Mouse (Mus musculus) E14TG2a.4 (cell line): ENCODE results near the gene C130079G13Rik.
"Not testable (repeated sequence)": the region's sequence is repeated elsewhere in the genome, so short reads cannot be mapped to it uniquely, and the experiment has no call there.

Source experiments
- H3K27me3 ChIP-seq: 2 replicates; pipeline ENCODE4 v1.6.1; 2014; ENCODE audit warnings: low read length, control low read depth; ENCODE audit not compliant: insufficient read depth
- H3K36me3 ChIP-seq: 2 replicates; pipeline ENCODE4 v1.6.1; 2014; ENCODE audit warnings: low read length, control low read depth; ENCODE audit not compliant: insufficient read depth
- H3K4me1 ChIP-seq: replicated peaks from 2 replicates; pipeline ENCODE4 v1.6.1; 2014; ENCODE audit warnings: low read depth, low read length, control low read depth
- H3K4me3 ChIP-seq: replicated peaks from 2 replicates; pipeline ENCODE4 v1.5.1; 2014; ENCODE audit warnings: mild to moderate bottlenecking, low read length
- H3K9me3 ChIP-seq: 2 replicates; pipeline ENCODE4 v1.6.1; 2014; ENCODE audit warnings: low read length, control low read depth
- CTCF ChIP-seq: conservative IDR thresholded peaks from 2 replicates; pipeline ENCODE4 v1.5.1; 2014; ENCODE audit warnings: low read length
- NANOG ChIP-seq: IDR thresholded peaks from 2 replicates; pipeline ENCODE4 v1.6.1; 2014; ENCODE audit warnings: borderline replicate concordance, low read length, mixed read lengths
- POU5F1 ChIP-seq: IDR thresholded peaks from 2 replicates; pipeline ENCODE4 v1.6.1; 2014; ENCODE audit warnings: low read length, borderline replicate concordance

C130079G13Rik gene

GRCm38 (mm10) chr3:59924914-59925313, at the start of gene C130079G13Rik:
C130079G13Rik (plus strand) TSS chr3:59925214.
- TF ChIP-seq CTCF (no peak), POU5F1 (no peak), NANOG (no peak)

DNA sequence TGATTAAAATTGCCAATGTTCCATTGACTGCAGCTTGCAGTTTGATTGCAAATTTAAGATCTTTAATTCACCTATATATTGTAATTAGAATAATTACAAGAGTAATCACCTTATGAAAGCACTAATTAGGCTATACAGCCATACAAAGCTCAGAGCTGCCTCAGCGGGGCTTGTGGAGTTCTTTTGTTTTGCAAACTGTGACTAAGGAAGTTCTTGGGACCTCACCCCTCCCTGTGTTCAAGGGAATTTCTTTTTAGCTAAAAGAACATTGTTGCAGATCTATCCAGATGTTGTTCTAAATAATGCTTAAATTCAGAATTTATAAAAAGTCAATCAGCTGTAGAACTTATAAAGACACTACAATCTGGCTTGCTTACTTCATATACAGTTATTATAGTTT, 47.4 kb upstream of the C130079G13Rik start:
- not testable (repeated sequence) for H3K27me3 ChIP-seq, H3K4me3 ChIP-seq
- Histone ChIP-seq H3K9me3 (peaks cover 26% of the 10 kb centered on the region), H3K36me3 (peaks cover 17% of the 10 kb centered on the region), H3K4me1 (peaks cover 16% of the 10 kb centered on the region)

More at GRCm38 (mm10) chr3:59924914-59925313, at the start of gene C130079G13Rik:
- H3K4me3 ChIP-seq: no peak within 1 kb of the TSS
- H3K9me3 ChIP-seq: no peaks in the 10 kb centered on the region
- no peaks in the 10 kb centered on the region for H3K27me3 ChIP-seq
- H3K36me3 ChIP-seq: no peaks in the 10 kb centered on the region
- no peaks in the 10 kb centered on the region for H3K4me1 ChIP-seq

DNA sequence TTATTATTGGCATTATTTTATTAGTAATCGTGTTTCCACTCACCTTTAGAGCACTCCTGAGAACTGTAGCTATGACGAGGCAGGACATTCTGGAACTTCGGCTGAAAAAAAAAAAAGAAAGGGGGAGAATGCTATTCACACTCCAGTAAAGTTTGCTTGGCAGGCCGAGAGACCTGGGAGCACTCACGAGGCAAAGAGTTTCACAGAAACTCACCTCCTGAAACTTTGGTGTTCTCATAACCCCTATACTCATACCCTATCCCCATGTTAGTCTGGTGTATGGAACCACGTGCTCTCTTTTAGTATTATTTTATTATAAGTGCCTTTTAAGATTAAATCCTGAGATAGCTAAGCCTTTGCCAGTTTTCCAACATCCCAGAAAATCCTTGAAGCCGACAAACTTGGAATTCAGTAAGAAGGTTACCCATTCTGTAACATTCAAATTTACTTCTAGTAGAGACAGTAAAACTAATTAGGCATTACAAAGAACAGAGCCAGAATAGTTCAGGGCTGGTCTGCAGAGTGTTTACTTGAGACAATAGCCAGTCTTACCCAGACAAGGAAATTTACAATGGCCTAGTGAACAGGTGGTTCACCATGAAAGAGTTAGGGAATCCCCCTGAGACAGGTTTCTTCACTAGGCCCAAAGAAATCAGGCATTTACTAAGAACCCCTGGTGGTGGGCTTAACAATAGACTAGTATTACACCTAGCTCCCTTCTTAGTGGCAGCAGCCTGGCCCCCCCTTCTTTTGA, 45.0 kb upstream of the C130079G13Rik start:
- H3K9me3 ChIP-seq: peaks cover 26% of the 10 kb centered on the region
- TF ChIP-seq NANOG: peak; percentile 64; the same call in 1 of the 2 replicates
- not testable (repeated sequence) for H3K27me3 ChIP-seq, H3K4me3 ChIP-seq
- peaks cover 17% of the 10 kb centered on the region for H3K36me3 ChIP-seq
- peaks cover 16% of the 10 kb centered on the region for H3K4me1 ChIP-seq

- Histone ChIP-seq H3K4me1 (no peaks in the 10 kb centered on the region), H3K9me3 (no peaks in the 10 kb centered on the region), H3K36me3 (no peaks in the 10 kb centered on the region), H3K4me3 (no peak overlapping the region), H3K27me3 (no peaks in the 10 kb centered on the region)
- TF ChIP-seq CTCF (no peak), POU5F1 (no peak), NANOG (no peak)
Measured at GRCm38 (mm10) chr3:59893276-59893675, 31.7 kb upstream of the C130079G13Rik start.

GRCm38 (mm10) chr3:59934621-59935020, 9.6 kb downstream of the C130079G13Rik start:
- Histone ChIP-seq H3K36me3 (no peaks in the 10 kb centered on the region), H3K27me3 (no peaks in the 10 kb centered on the region), H3K9me3 (no peaks in the 10 kb centered on the region), H3K4me1 (no peaks in the 10 kb centered on the region), H3K4me3 (no peak overlapping the region)
- no peak for TF ChIP-seq POU5F1
- no peak for TF ChIP-seq NANOG
- TF ChIP-seq CTCF: no peak

GRCm38 (mm10) chr3:59947294-59947950, 22.4 kb downstream of the C130079G13Rik start:
- no peaks in the 10 kb centered on the region for H3K4me1 ChIP-seq
- H3K36me3 ChIP-seq: no peaks in the 10 kb centered on the region
- H3K27me3 ChIP-seq: no peaks in the 10 kb centered on the region
- no peak overlapping the region for H3K4me3 ChIP-seq
- TF ChIP-seq POU5F1 (no peak), NANOG (no peak), CTCF (no peak)
- H3K9me3 ChIP-seq: no peaks in the 10 kb centered on the region

GRCm38 (mm10) chr3:59970891-59971290, 45.9 kb downstream of the C130079G13Rik start:
- TF ChIP-seq NANOG (no peak), POU5F1 (no peak), CTCF (no peak)
- H3K27me3 ChIP-seq: no peaks in the 10 kb centered on the region
- H3K9me3 ChIP-seq: peaks cover 17% of the 10 kb centered on the region
- H3K4me1 ChIP-seq: no peaks in the 10 kb centered on the region
- no peaks in the 10 kb centered on the region for H3K36me3 ChIP-seq
- no peak overlapping the region for H3K4me3 ChIP-seq

DNA sequence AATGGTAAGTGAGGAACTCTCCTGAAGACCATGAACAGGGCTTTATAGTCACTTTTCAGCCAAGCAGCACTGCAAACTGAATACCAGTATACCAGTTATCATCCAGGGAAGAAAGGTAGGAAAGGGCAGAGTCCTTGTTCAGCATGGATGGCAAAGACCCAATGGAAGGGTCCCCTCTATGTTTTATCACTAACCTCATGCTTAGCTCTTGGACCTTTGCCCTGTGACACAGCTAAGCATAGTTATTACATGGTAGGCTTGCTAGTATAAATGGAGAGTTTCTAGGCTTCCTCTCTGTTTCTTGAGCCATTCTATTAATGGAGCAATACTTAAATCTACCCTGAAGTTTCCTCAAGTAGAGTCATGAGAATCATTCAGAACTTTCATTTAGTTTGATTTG, 49.6 kb downstream of the C130079G13Rik start:
- TF ChIP-seq NANOG: no peak
- Histone ChIP-seq H3K4me3 (no peak overlapping the region), H3K9me3 (no peaks in the 10 kb centered on the region), H3K4me1 (no peaks in the 10 kb centered on the region), H3K36me3 (no peaks in the 10 kb centered on the region), H3K27me3 (no peaks in the 10 kb centered on the region)
